In the genomic region with DNA sequence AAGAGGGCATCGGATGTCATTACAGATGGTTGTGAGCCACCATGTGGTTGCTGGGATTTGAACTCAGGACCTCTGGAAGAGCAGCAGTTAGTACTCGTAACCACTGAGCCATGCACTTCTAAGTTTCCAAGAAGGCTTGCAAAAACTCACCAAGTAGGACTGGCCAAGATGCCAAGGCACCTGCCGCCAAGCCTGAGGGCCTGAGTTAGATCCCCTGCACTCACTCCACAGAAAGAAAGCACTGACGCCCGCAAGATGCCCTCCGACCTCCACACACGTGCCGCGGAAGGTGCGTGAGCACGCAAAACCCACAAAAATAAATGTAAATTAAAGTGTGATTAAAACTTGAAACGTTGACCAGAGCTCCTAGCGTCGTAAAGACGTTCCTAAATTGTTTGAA, we compare ENCODE assay signal across 8 mouse cellular contexts. TPM values are rescaled to one million over a fixed set of nuclear protein-coding genes. Genes with fewer than 3 reads are reported as not detected.
DNase-seq lines count a peak whose midpoint lies in the region; ATAC-seq and TF ChIP-seq lines count a peak whose summit lies in the region.

No protein-coding gene starts in this region.

- no peak for TF ChIP-seq POLR2A in testis, adult 2 months (IDR thresholded peaks at IDR 0.05; ENCODE audit: control insufficient read depth, low read depth, low read length)

- H3K9me3 ChIP-seq in forebrain, embryonic 10.5 days, result no peaks in the 10 kb centered on the region
- H3K9me3 ChIP-seq in limb, embryonic 12.5 days, result no peaks in the 10 kb centered on the region
- no peaks in the 10 kb centered on the region for H3K9me3 ChIP-seq in stomach, embryonic 15.5 days

- no peak for TF ChIP-seq CTCF in testis, adult 2 months (IDR thresholded peaks at IDR 0.05; ENCODE audit: control insufficient read depth, insufficient read depth, insufficient replicate concordance, low read depth, low read length)

- WGBS in forebrain, embryonic 10.5 days, result 30% methylated on average over 15 of the region's 15 CpGs
- WGBS in limb, embryonic 12.5 days, result 25% methylated on average over 15 of the region's 15 CpGs
- 20% methylated on average over 15 of the region's 15 CpGs for WGBS in stomach, embryonic 15.5 days

- H3K4me2 ChIP-seq in limb, embryonic 12.5 days, result peak overlapping the region; percentile 88
- H3K4me2 ChIP-seq in stomach, embryonic 15.5 days, result peak overlapping the region; percentile 87

- no peaks in the 10 kb centered on the region for H3K27me3 ChIP-seq in testis, adult 2 months (ENCODE audit: control insufficient read depth, insufficient read depth, low read length)
- no peaks in the 10 kb centered on the region for H3K27me3 ChIP-seq in forebrain, embryonic 10.5 days (ENCODE audit: poor library complexity, severe bottlenecking)
- H3K27me3 ChIP-seq in limb, embryonic 12.5 days, result no peaks in the 10 kb centered on the region
- H3K27me3 ChIP-seq in stomach, embryonic 15.5 days (replicated peaks), result no peaks in the 10 kb centered on the region

- DNase-seq in testis, postnatal 14 days (ENCODE audit: low spot score), result no peak
- DNase-seq in forebrain, embryonic 10.5 days (ENCODE audit: extremely low spot score, low spot score), result no peak
- DNase-seq in adrenal gland, postnatal 14 days, result no peak
- no peak for DNase-seq in spleen, adult 12 weeks (ENCODE audit: low spot score)

- peak overlapping the region; percentile 91 for H3K4me3 ChIP-seq in testis, adult 2 months (ENCODE audit: control insufficient read depth, low read depth, low read length)
- H3K4me3 ChIP-seq in forebrain, embryonic 10.5 days, result peak overlapping the region; percentile 99
- peak overlapping the region; percentile 98 for H3K4me3 ChIP-seq in limb, embryonic 12.5 days (replicated peaks)
- peak overlapping the region; percentile 100 for H3K4me3 ChIP-seq in stomach, embryonic 15.5 days (replicated peaks)

- no peak for ATAC-seq in limb, embryonic 12.5 days (ENCODE audit: insufficient number of reproducible peaks, insufficient read depth, low FRiP score, low TSS enrichment, low read depth)
- ATAC-seq in stomach, embryonic 15.5 days (ENCODE audit: insufficient read depth, low FRiP score, low read depth), result no peak
- ATAC-seq in inflammation-experienced regulatory T-cells, adult 6 months, result no peak

- H3K27ac ChIP-seq in testis, adult 2 months (ENCODE audit: control insufficient read depth, insufficient read depth, low read depth, low read length), result no peak overlapping the region
- H3K27ac ChIP-seq in forebrain, embryonic 10.5 days, result peak overlapping the region; percentile 92
- 0 out of 2 replicates have a peak overlapping the region, but pooled peaks have one; percentile 37 for H3K27ac ChIP-seq in limb, embryonic 12.5 days
- H3K27ac ChIP-seq in stomach, embryonic 15.5 days, result no peak overlapping the region

- H3K4me1 ChIP-seq in testis, adult 2 months (ENCODE audit: control insufficient read depth, insufficient read depth, low read length), result peaks cover 4% of the 10 kb centered on the region
- peaks cover 30% of the 10 kb centered on the region for H3K4me1 ChIP-seq in forebrain, embryonic 10.5 days
- peaks cover 23% of the 10 kb centered on the region for H3K4me1 ChIP-seq in limb, embryonic 12.5 days (replicated peaks)
- peaks cover 24% of the 10 kb centered on the region for H3K4me1 ChIP-seq in stomach, embryonic 15.5 days

- no peaks in the 10 kb centered on the region for H3K36me3 ChIP-seq in testis, adult 2 months (ENCODE audit: control insufficient read depth, insufficient read depth, low read length)
- peaks cover 15% of the 10 kb centered on the region for H3K36me3 ChIP-seq in forebrain, embryonic 10.5 days (replicated peaks)
- H3K36me3 ChIP-seq in limb, embryonic 12.5 days, result peaks cover 5% of the 10 kb centered on the region; the same call in 1 of the 2 replicates
- H3K36me3 ChIP-seq in stomach, embryonic 15.5 days, result 0 out of 2 replicates have a peak, but pooled peaks cover 4% of the 10 kb centered on the region

- peak overlapping the region; percentile 87 for H3K9ac ChIP-seq in limb, embryonic 12.5 days (replicated peaks)
- H3K9ac ChIP-seq in stomach, embryonic 15.5 days, result no peak overlapping the region; the same call in 1 of the 2 replicates

RNA-seq across cellular contexts. Expression of a gene that starts 0.6 kb away (rescaled TPM):
- polyA plus RNA-seq in testis, adult 2 months (2012; rRNA removed), result 14.5 and 14.7 TPM in 2 replicates
- 34.9 and 37.6 TPM in 2 replicates for polyA plus RNA-seq in forebrain, embryonic 10.5 days (2016; fragmentation: Nextera tagmentation; extraction: Ambion mirVana)
- polyA plus RNA-seq in limb, embryonic 12.5 days (2016; fragmentation: Nextera tagmentation; extraction: Ambion mirVana), result 38.7 and 42.1 TPM in 2 replicates
- 39.6 and 44.2 TPM in 2 replicates for polyA plus RNA-seq in stomach, embryonic 15.5 days (2015; fragmentation: Nextera tagmentation; extraction: Ambion mirVana)
- 126 and 138 TPM in 2 replicates for total RNA-seq in adrenal gland, postnatal 14 days (2021)
- polyA plus RNA-seq in inflammation-experienced regulatory T-cells, adult 6 months (2017; shearing (Covaris generic)), result 10 to 100 TPM in 2 of 3 experiments, 1 to 10 TPM in 1; 4.2 to 12.1 (median 11.6) TPM

RNA-seq across cellular contexts. Expression of a gene that starts 13.2 kb away (rescaled TPM):
- 1.1 and 1.3 TPM in 2 replicates for polyA plus RNA-seq in testis, adult 2 months (2012; rRNA removed)
- 1.5 and 1.6 TPM in 2 replicates for polyA plus RNA-seq in forebrain, embryonic 10.5 days (2016; fragmentation: Nextera tagmentation; extraction: Ambion mirVana)
- 0.63 and 0.77 TPM in 2 replicates for polyA plus RNA-seq in limb, embryonic 12.5 days (2016; fragmentation: Nextera tagmentation; extraction: Ambion mirVana)
- 8.0 and 8.2 TPM in 2 replicates for polyA plus RNA-seq in stomach, embryonic 15.5 days (2015; fragmentation: Nextera tagmentation; extraction: Ambion mirVana)
- 3.9 and 4.2 TPM in 2 replicates for total RNA-seq in adrenal gland, postnatal 14 days (2021)
- 1 to 10 TPM; 3.3 to 7.0 (median 3.5) TPM for polyA plus RNA-seq in inflammation-experienced regulatory T-cells, adult 6 months (2017; shearing (Covaris generic))

Comparison
In these comparisons a context has a peak if more than half of its experiments do, and no peak if none do; other contexts are left out.
1. H3K27ac ChIP-seq: peak in forebrain, embryonic 10.5 days (single experiment) and limb, embryonic 12.5 days (single experiment); none in testis, adult 2 months (single experiment) and stomach, embryonic 15.5 days (single experiment).
2. Peak in every context shown above with its lines, with median percentiles within 50 percentile points of each other: H3K4me3 ChIP-seq.